Mouse (Mus musculus): ENCODE measurements around the gene Enpp6. TPM values are rescaled to one million over a fixed set of nuclear protein-coding genes. Genes with fewer than 3 reads are reported as not detected.

The Enpp6 gene
- polyA plus RNA-seq, 1 experiment from 2014 or later, result 0.60 TPM

- no peak overlapping the region for H3K4me2 ChIP-seq (ENCODE audit: low read depth, low read length)
- DNase-seq (peak; percentile 62), ATAC-seq (peak; percentile 36; the same call in 1 of the 2 replicates)
- H3K4me1 ChIP-seq (ENCODE audit: insufficient read depth), result no peaks in the 10 kb centered on the region
- no peaks in the 10 kb centered on the region for H3K27me3 ChIP-seq (ENCODE audit: insufficient read depth, low read length)
- no peaks in the 10 kb centered on the region for H3K36me3 ChIP-seq (replicated peaks; ENCODE audit: insufficient read depth, low read length)
- H3K9ac ChIP-seq (replicated peaks), result no peak overlapping the region
- TF ChIP-seq EP300 (IDR thresholded peaks at IDR 0.05; ENCODE audit: low read depth), result no peak
- peak; percentile 96 for TF ChIP-seq CTCF (IDR thresholded peaks at IDR 0.05; ENCODE audit: low read depth)
- no peak overlapping the region for H3K4me3 ChIP-seq (ENCODE audit: low read depth, low read length)
- H3K27ac ChIP-seq (ENCODE audit: low read depth), result no peak overlapping the region
- H3K9me3 ChIP-seq (ENCODE audit: low read length), result no peaks in the 10 kb centered on the region
- WGBS (ENCODE audit: insufficient replicate concordance), result 40% methylated on average over 13 of the region's 13 CpGs
These were observed 29.7 kb downstream of the Enpp6 start for GRCm38 (mm10) chr8:47016268-47016946.

GRCm38 (mm10) chr8:47021135-47021555 lies 34.5 kb downstream of the Enpp6 start:
- ATAC-seq, result no peak
- Histone ChIP-seq H3K4me1 (ENCODE audit: insufficient read depth) (no peaks in the 10 kb centered on the region), H3K4me2 (ENCODE audit: low read depth, low read length) (no peak overlapping the region), H3K4me3 (ENCODE audit: low read depth, low read length) (no peak overlapping the region), H3K9me3 (ENCODE audit: low read length) (no peaks in the 10 kb centered on the region), H3K36me3 (replicated peaks; ENCODE audit: insufficient read depth, low read length) (no peaks in the 10 kb centered on the region), H3K9ac (replicated peaks) (no peak overlapping the region), H3K27me3 (ENCODE audit: insufficient read depth, low read length) (no peaks in the 10 kb centered on the region), H3K27ac (ENCODE audit: low read depth) (no peak overlapping the region)
- DNase-seq, result no peak
- WGBS (ENCODE audit: insufficient replicate concordance), result 70% methylated on average over 8 of the region's 8 CpGs
- TF ChIP-seq CTCF (IDR thresholded peaks at IDR 0.05; ENCODE audit: low read depth) (no peak), EP300 (IDR thresholded peaks at IDR 0.05; ENCODE audit: low read depth) (no peak)

GRCm38 (mm10) chr8:47024612-47025011 lies 37.9 kb downstream of the Enpp6 start:
- Histone ChIP-seq H3K9ac (replicated peaks) (no peak overlapping the region), H3K9me3 (ENCODE audit: low read length) (no peaks in the 10 kb centered on the region), H3K36me3 (replicated peaks; ENCODE audit: insufficient read depth, low read length) (no peaks in the 10 kb centered on the region), H3K27me3 (ENCODE audit: insufficient read depth, low read length) (no peaks in the 10 kb centered on the region), H3K4me2 (ENCODE audit: low read depth, low read length) (no peak overlapping the region), H3K4me1 (ENCODE audit: insufficient read depth) (no peaks in the 10 kb centered on the region), H3K4me3 (ENCODE audit: low read depth, low read length) (no peak overlapping the region), H3K27ac (ENCODE audit: low read depth) (no peak overlapping the region)
- DNase-seq (no peak), ATAC-seq (no peak)
- no peak for TF ChIP-seq CTCF (IDR thresholded peaks at IDR 0.05; ENCODE audit: low read depth)
- no peak for TF ChIP-seq EP300 (IDR thresholded peaks at IDR 0.05; ENCODE audit: low read depth)
- 75% methylated on average over 4 of the region's 4 CpGs for WGBS (ENCODE audit: insufficient replicate concordance)

- no peak overlapping the region for H3K4me3 ChIP-seq (ENCODE audit: low read depth, low read length)
- no peak for TF ChIP-seq CTCF (IDR thresholded peaks at IDR 0.05; ENCODE audit: low read depth)
- TF ChIP-seq EP300 (IDR thresholded peaks at IDR 0.05; ENCODE audit: low read depth), result no peak
- H3K27ac ChIP-seq (ENCODE audit: low read depth), result no peak overlapping the region
- no peak overlapping the region for H3K9ac ChIP-seq (replicated peaks)
- DNase-seq, result no peak
- no peaks in the 10 kb centered on the region for H3K9me3 ChIP-seq (ENCODE audit: low read length)
- H3K4me1 ChIP-seq (ENCODE audit: insufficient read depth), result no peaks in the 10 kb centered on the region
- 69% methylated on average over 10 of the region's 10 CpGs for WGBS (ENCODE audit: insufficient replicate concordance)
- ATAC-seq, result no peak
- no peak overlapping the region for H3K4me2 ChIP-seq (ENCODE audit: low read depth, low read length)
- no peaks in the 10 kb centered on the region for H3K27me3 ChIP-seq (ENCODE audit: insufficient read depth, low read length)
- no peaks in the 10 kb centered on the region for H3K36me3 ChIP-seq (replicated peaks; ENCODE audit: insufficient read depth, low read length)
These were observed 40.3 kb downstream of the Enpp6 start for GRCm38 (mm10) chr8:47026841-47027490.

- no peaks in the 10 kb centered on the region for H3K9me3 ChIP-seq (ENCODE audit: low read length)
- 74% methylated on average over 6 of the region's 6 CpGs for WGBS (ENCODE audit: insufficient replicate concordance)
- no peak overlapping the region for H3K4me3 ChIP-seq (ENCODE audit: low read depth, low read length)
- no peak overlapping the region for H3K27ac ChIP-seq (ENCODE audit: low read depth)
- no peak for DNase-seq
- TF ChIP-seq CTCF (IDR thresholded peaks at IDR 0.05; ENCODE audit: low read depth), result no peak
- TF ChIP-seq EP300 (IDR thresholded peaks at IDR 0.05; ENCODE audit: low read depth), result no peak
- no peaks in the 10 kb centered on the region for H3K36me3 ChIP-seq (replicated peaks; ENCODE audit: insufficient read depth, low read length)
- H3K4me2 ChIP-seq (ENCODE audit: low read depth, low read length), result no peak overlapping the region
- no peaks in the 10 kb centered on the region for H3K4me1 ChIP-seq (ENCODE audit: insufficient read depth)
- ATAC-seq, result no peak
- H3K9ac ChIP-seq (replicated peaks), result no peak overlapping the region
- H3K27me3 ChIP-seq (ENCODE audit: insufficient read depth, low read length), result no peaks in the 10 kb centered on the region
These were observed 41.8 kb downstream of the Enpp6 start for GRCm38 (mm10) chr8:47028474-47028873.

GRCm38 (mm10) chr8:47030321-47030720 lies 43.6 kb downstream of the Enpp6 start:
- no peaks in the 10 kb centered on the region for H3K4me1 ChIP-seq (ENCODE audit: insufficient read depth)
- no peak overlapping the region for H3K4me2 ChIP-seq (ENCODE audit: low read depth, low read length)
- 84% methylated on average over 19 of the region's 19 CpGs for WGBS (ENCODE audit: insufficient replicate concordance)
- no peaks in the 10 kb centered on the region for H3K36me3 ChIP-seq (replicated peaks; ENCODE audit: insufficient read depth, low read length)
- H3K9ac ChIP-seq (replicated peaks), result no peak overlapping the region
- no peaks in the 10 kb centered on the region for H3K27me3 ChIP-seq (ENCODE audit: insufficient read depth, low read length)
- ATAC-seq (no peak), DNase-seq (no peak)
- H3K4me3 ChIP-seq (ENCODE audit: low read depth, low read length), result no peak overlapping the region
- no peak overlapping the region for H3K27ac ChIP-seq (ENCODE audit: low read depth)
- TF ChIP-seq CTCF (IDR thresholded peaks at IDR 0.05; ENCODE audit: low read depth) (no peak), EP300 (IDR thresholded peaks at IDR 0.05; ENCODE audit: low read depth) (no peak)
- H3K9me3 ChIP-seq (ENCODE audit: low read length), result no peaks in the 10 kb centered on the region

All from liver, postnatal 0 days (tissue).